In genomic region chr7:45462325-45462724, GRCm38 (mm10) we compare ENCODE assay signal across 29 mouse cellular contexts. TPM values are rescaled to one million over a fixed set of nuclear protein-coding genes. Genes with fewer than 3 reads are reported as not detected.
DNase-seq lines count a peak whose midpoint lies in the region; ATAC-seq and TF ChIP-seq lines count a peak whose summit lies in the region.
"Had no signal": no experiment of that assay in that cellular context is flagged by ENCODE, and none has a peak within 500 bp of the region (broad histone marks: within the 10 kb centered on the region; RNA-seq: fewer than 3 reads in every experiment).

No protein-coding gene starts in this region.

- dilution Hi-C loops in CH12.LX (cut with MboI; ENCODE audit: extremely low pct_ligation_motif_present, extremely low pct_unique_long_range_greater_than_20kb, low sequenced_read_pairs): no loop called here

- DNase-seq in intestine, embryonic 14.5 days (ENCODE audit: low spot score): peak; percentile 48
- DNase-seq in CH12.LX (ENCODE audit: extremely low read depth): no peak
- peak; percentile 55 for DNase-seq in R1 (ENCODE audit: low read depth, low spot score)
- DNase-seq in kidney, postnatal 10 days: no peak
- no peak for DNase-seq in adrenal gland, adult (ENCODE audit: inconsistent age in 2 of 2, low spot score in 1 of 2)
- DNase-seq: cerebellum, adult 9-11 months; gastrocnemius, postnatal 10 days; heart, adult 2 months; kidney, adult 9 months; kidney, postnatal 4 days; right cerebral cortex, postnatal 25 days; thymus, adult 18-20 months had no signal

- no peaks in the 10 kb centered on the region for H3K9me3 ChIP-seq in intestine, embryonic 14.5 days (ENCODE audit: control insufficient read depth, low read length)
- H3K9me3 ChIP-seq in intestine, embryonic 15.5 days: no peaks in the 10 kb centered on the region
- no peaks in the 10 kb centered on the region for H3K9me3 ChIP-seq in CH12.LX (replicated peaks; ENCODE audit: low read length)
- H3K9me3 ChIP-seq in liver, embryonic 15.5 days (replicated peaks): no peaks in the 10 kb centered on the region
- H3K9me3 ChIP-seq: forebrain, embryonic 13.5 days; hindbrain, embryonic 10.5 days; limb, embryonic 13.5 days; midbrain, embryonic 15.5 days; stomach, embryonic 15.5 days had no signal

- H3K4me1 ChIP-seq in intestine, embryonic 14.5 days (replicated peaks; ENCODE audit: control insufficient read depth, insufficient read depth, low read length): peaks cover 44% of the 10 kb centered on the region
- H3K4me1 ChIP-seq in intestine, embryonic 15.5 days (replicated peaks): peaks cover 43% of the 10 kb centered on the region
- peaks cover 16 to 43% of the 10 kb centered on the region in 2 experiments for H3K4me1 ChIP-seq in CH12.LX (ENCODE audit: control insufficient read depth in 1 of 2, insufficient read depth in 2 of 2)
- H3K4me1 ChIP-seq in liver, embryonic 15.5 days (replicated peaks): peaks cover 72% of the 10 kb centered on the region

- H3K36me3 ChIP-seq in intestine, embryonic 14.5 days (ENCODE audit: control insufficient read depth, insufficient read depth, low read length): peaks cover 44% of the 10 kb centered on the region
- peaks cover 16% of the 10 kb centered on the region for H3K36me3 ChIP-seq in intestine, embryonic 15.5 days
- peaks cover 37 to 53% of the 10 kb centered on the region in 2 experiments for H3K36me3 ChIP-seq in CH12.LX (replicated peaks in 1 of 2; ENCODE audit: control insufficient read depth in 1 of 2, insufficient read depth in 1 of 2, low read length in 1 of 2)
- peaks cover 57% of the 10 kb centered on the region for H3K36me3 ChIP-seq in liver, embryonic 15.5 days (replicated peaks)

- WGBS in intestine, embryonic 14.5 days: 86% methylated on average over 4 of the region's 4 CpGs
- 80% methylated on average over 4 of the region's 4 CpGs for WGBS in intestine, embryonic 15.5 days
- WGBS in liver, embryonic 15.5 days (ENCODE audit: insufficient replicate concordance): 84% methylated on average over 4 of the region's 4 CpGs

- TF ChIP-seq CTCF in CH12.LX (conservative IDR thresholded peaks at IDR 0.05 in 1 of 2, IDR thresholded peaks at IDR 0.05 in 1 of 2; ENCODE audit: low read depth in 2 of 2, low read length in 2 of 2): no peak

- no peak for ATAC-seq in intestine, embryonic 14.5 days (replicated peaks; ENCODE audit: low FRiP score, low TSS enrichment, low read depth)
- ATAC-seq in intestine, embryonic 15.5 days: no peak
- ATAC-seq in liver, embryonic 15.5 days (ENCODE audit: insufficient read depth): no peak
- ATAC-seq: forebrain, embryonic 13.5 days; hindbrain, postnatal 0 days; midbrain, embryonic 15.5 days had no signal

- H3K4me2 ChIP-seq in intestine, embryonic 14.5 days (ENCODE audit: low read length): no peak overlapping the region
- no peak overlapping the region for H3K4me2 ChIP-seq in intestine, embryonic 15.5 days (replicated peaks)
- H3K4me2 ChIP-seq in CH12.LX (ENCODE audit: insufficient read depth, low read depth, poor library complexity, severe bottlenecking): no peak overlapping the region
- no peak overlapping the region for H3K4me2 ChIP-seq in liver, embryonic 15.5 days
- H3K4me2 ChIP-seq: forebrain, embryonic 13.5 days; limb, embryonic 13.5 days; midbrain, embryonic 15.5 days; stomach, embryonic 15.5 days had no signal

- no peaks in the 10 kb centered on the region for H3K27me3 ChIP-seq in intestine, embryonic 14.5 days (replicated peaks; ENCODE audit: control insufficient read depth, insufficient read depth, low read length)
- H3K27me3 ChIP-seq in intestine, embryonic 15.5 days (replicated peaks): no peaks in the 10 kb centered on the region
- no peaks in the 10 kb centered on the region for H3K27me3 ChIP-seq in CH12.LX (replicated peaks)
- no peaks in the 10 kb centered on the region for H3K27me3 ChIP-seq in liver, embryonic 15.5 days
- H3K27me3 ChIP-seq: forebrain, embryonic 13.5 days; limb, embryonic 13.5 days; midbrain, embryonic 15.5 days; stomach, embryonic 15.5 days had no signal

- TF ChIP-seq EP300 in CH12.LX (IDR thresholded peaks at IDR 0.05; ENCODE audit: low read length): no peak

- H3K4me3 ChIP-seq in intestine, embryonic 14.5 days (ENCODE audit: low read depth, low read length): no peak overlapping the region
- no peak overlapping the region for H3K4me3 ChIP-seq in intestine, embryonic 15.5 days (replicated peaks)
- no peak overlapping the region for H3K4me3 ChIP-seq in CH12.LX (replicated peaks in 1 of 3; ENCODE audit: low read depth in 2 of 3, low read length in 2 of 3, poor library complexity in 1 of 3)
- no peak overlapping the region for H3K4me3 ChIP-seq in liver, embryonic 15.5 days (replicated peaks)
- H3K4me3 ChIP-seq: forebrain, embryonic 13.5 days; heart, adult 2 months; hindbrain, embryonic 10.5 days; limb, embryonic 13.5 days; midbrain, embryonic 15.5 days; stomach, embryonic 15.5 days had no signal

- TF ChIP-seq POLR2A in CH12.LX (IDR thresholded peaks at IDR 0.05; ENCODE audit: low read depth, low read length): no peak

- H3K9ac ChIP-seq in intestine, embryonic 14.5 days (ENCODE audit: low read length): no peak overlapping the region
- H3K9ac ChIP-seq in intestine, embryonic 15.5 days: no peak overlapping the region
- H3K9ac ChIP-seq in CH12.LX (ENCODE audit: insufficient read depth, low read depth): no peak overlapping the region
- H3K9ac ChIP-seq in liver, embryonic 15.5 days: no peak overlapping the region
- H3K9ac ChIP-seq: forebrain, embryonic 13.5 days; limb, embryonic 13.5 days; midbrain, embryonic 15.5 days; stomach, embryonic 15.5 days had no signal

- in situ Hi-C loops in CH12.LX (cut with MboI; ENCODE audit: low pct_ligation_motif_present, low pct_unique_long_range_greater_than_20kb, low sequenced_read_pairs): loop anchor here (10.0 kb wide), 1 partner anchor 222 kb away; the partner anchor contains the start of gene Ntn5

- no peak for TF ChIP-seq RAD21 in CH12.LX (IDR thresholded peaks at IDR 0.05; ENCODE audit: low read depth, low read length)

- peaks cover 48% of the 10 kb centered on the region for H3K79me2 ChIP-seq in CH12.LX (replicated peaks; ENCODE audit: control insufficient read depth, extremely low read depth, insufficient read depth, poor library complexity, severe bottlenecking)

- H3K27ac ChIP-seq in intestine, embryonic 14.5 days (ENCODE audit: low read depth): no peak overlapping the region
- H3K27ac ChIP-seq in intestine, embryonic 15.5 days: no peak overlapping the region
- H3K27ac ChIP-seq in CH12.LX (ENCODE audit: insufficient read depth, low read depth): peak overlapping the region; percentile 47
- peak overlapping the region; percentile 97 for H3K27ac ChIP-seq in liver, embryonic 15.5 days (replicated peaks)
- H3K27ac ChIP-seq: heart, adult 2 months; limb, embryonic 13.5 days; midbrain, embryonic 15.5 days had no signal

TF ChIP-seq in CH12.LX, 34 proteins besides CTCF, POLR2A, EP300 and RAD21:
- TF ChIP-seq MXI1 (IDR thresholded peaks at IDR 0.05; ENCODE audit: low read depth, low read length): no peak
- no peak for TF ChIP-seq ZMIZ1 (IDR thresholded peaks at IDR 0.05; ENCODE audit: low read depth, low read length)
- TF ChIP-seq ETS1 (conservative IDR thresholded peaks at IDR 0.05; ENCODE audit: low read depth, low read length): no peak
- no peak for TF ChIP-seq IRF4 (IDR thresholded peaks at IDR 0.05; ENCODE audit: low read depth, low read length)

RNA-seq across cellular contexts. Expression of gene Ftl1, which starts 2.6 kb away (rescaled TPM):
- 4,654 and 4,671 TPM in 2 replicates for polyA plus RNA-seq in intestine, embryonic 14.5 days (2014; fragmentation: Nextera tagmentation; extraction: Ambion mirVana)
- 5,581 and 6,050 TPM in 2 replicates for polyA plus RNA-seq in intestine, embryonic 15.5 days (2015; fragmentation: Nextera tagmentation; extraction: Ambion mirVana)
- total RNA-seq in CH12.LX (2012; rRNA removed): 142 and 164 TPM in 2 replicates
- total RNA-seq in CH12.LX (2014; rRNA removed): 790 and 1,027 TPM in 2 replicates
- polyA plus RNA-seq in CH12.LX (2012; ENCODE audit: insufficient read length, low read depth): 31.2 and 60.3 TPM in 2 replicates
- 6,104 and 6,562 TPM in 2 replicates for polyA plus RNA-seq in liver, embryonic 15.5 days (2015; fragmentation: Nextera tagmentation; extraction: Ambion mirVana)

RNA-seq across cellular contexts. Expression of gene Bax, which starts 4.4 kb away (rescaled TPM):
- polyA plus RNA-seq in intestine, embryonic 14.5 days (2014; fragmentation: Nextera tagmentation; extraction: Ambion mirVana): 134 and 139 TPM in 2 replicates
- 181 and 185 TPM in 2 replicates for polyA plus RNA-seq in intestine, embryonic 15.5 days (2015; fragmentation: Nextera tagmentation; extraction: Ambion mirVana)
- total RNA-seq in CH12.LX (2012; rRNA removed) (232 and 233 TPM in 2 replicates), CH12.LX (2014; rRNA removed) (185 and 195 TPM in 2 replicates)
- 273 and 321 TPM in 2 replicates for polyA plus RNA-seq in CH12.LX (2012; ENCODE audit: insufficient read length, low read depth)
- 70.3 and 71.4 TPM in 2 replicates for polyA plus RNA-seq in liver, embryonic 15.5 days (2015; fragmentation: Nextera tagmentation; extraction: Ambion mirVana)

RNA-seq across cellular contexts. Expression of gene Tulp2, which starts 19.4 kb away (rescaled TPM):
- 1.8 and 2.3 TPM in 2 replicates for polyA plus RNA-seq in intestine, embryonic 14.5 days (2014; fragmentation: Nextera tagmentation; extraction: Ambion mirVana)
- polyA plus RNA-seq in intestine, embryonic 15.5 days (2015; fragmentation: Nextera tagmentation; extraction: Ambion mirVana): 1.8 and 1.9 TPM in 2 replicates
- total RNA-seq in CH12.LX (2012; rRNA removed): 0.13 and 0.17 TPM in 2 replicates
- total RNA-seq in CH12.LX (2014; rRNA removed): not detected in 2 replicates
- not detected in 2 replicates for polyA plus RNA-seq in CH12.LX (2012; ENCODE audit: insufficient read length, low read depth)
- polyA plus RNA-seq in liver, embryonic 15.5 days (2015; fragmentation: Nextera tagmentation; extraction: Ambion mirVana): 0.58 and 0.62 TPM in 2 replicates
- total RNA-seq: gastrocnemius, postnatal 10 days; heart, adult 2 months had no signal
- polyA plus RNA-seq: C2C12 had no signal

RNA-seq across cellular contexts. Expression of gene Gm45808, which starts 24.3 kb away (rescaled TPM):
- polyA plus RNA-seq in intestine, embryonic 14.5 days (2014; fragmentation: Nextera tagmentation; extraction: Ambion mirVana): not detected in 2 replicates
- not detected in 2 replicates for polyA plus RNA-seq in intestine, embryonic 15.5 days (2015; fragmentation: Nextera tagmentation; extraction: Ambion mirVana)
- 5.0 and 5.7 TPM in 2 replicates for total RNA-seq in CH12.LX (2012; rRNA removed)
- total RNA-seq in CH12.LX (2014; rRNA removed): 0.85 and 1.3 TPM in 2 replicates
- 2.2 TPM in 1 of 2 replicates, not detected in the other for polyA plus RNA-seq in CH12.LX (2012; ENCODE audit: insufficient read length, low read depth)
- not detected in 2 replicates for polyA plus RNA-seq in liver, embryonic 15.5 days (2015; fragmentation: Nextera tagmentation; extraction: Ambion mirVana)
- total RNA-seq: hindbrain, postnatal 0 days; megakaryocyte progenitor cell, adult 5-6 weeks; MEL had no signal
- polyA plus RNA-seq: C2C12; cortical plate, adult 2 months; embryonic facial prominence, embryonic 11.5 days; erythroblast, embryonic 14.5 days; forebrain, embryonic 13.5 days; frontal cortex, adult 2 months; heart, embryonic 16.5 days; hindbrain, embryonic 10.5 days; hindbrain, postnatal 0 days; limb, embryonic 13.5 days; lung, embryonic 16.5 days; midbrain, embryonic 15.5 days; stomach, embryonic 15.5 days had no signal

RNA-seq across cellular contexts. Expression of gene Ruvbl2, which starts 24.4 kb away (rescaled TPM):
- 164 and 174 TPM in 2 replicates for polyA plus RNA-seq in intestine, embryonic 14.5 days (2014; fragmentation: Nextera tagmentation; extraction: Ambion mirVana)
- polyA plus RNA-seq in intestine, embryonic 15.5 days (2015; fragmentation: Nextera tagmentation; extraction: Ambion mirVana): 147 and 150 TPM in 2 replicates
- total RNA-seq in CH12.LX (2012; rRNA removed): 224 and 253 TPM in 2 replicates
- total RNA-seq in CH12.LX (2014; rRNA removed): 229 and 267 TPM in 2 replicates
- polyA plus RNA-seq in CH12.LX (2012; ENCODE audit: insufficient read length, low read depth): 253 and 277 TPM in 2 replicates
- polyA plus RNA-seq in liver, embryonic 15.5 days (2015; fragmentation: Nextera tagmentation; extraction: Ambion mirVana): 67.1 and 74.2 TPM in 2 replicates

Comparison
In these comparisons a context has a peak if more than half of its experiments do, and no peak if none do; other contexts are left out.
1. DNase-seq: peak in intestine, embryonic 14.5 days (single experiment) and R1 (single experiment); none in CH12.LX (single experiment), kidney, postnatal 10 days (single experiment) and adrenal gland, adult (0 of 2).
2. H3K27ac ChIP-seq: peak in CH12.LX (single experiment) and liver, embryonic 15.5 days (single experiment); none in intestine, embryonic 14.5 days (single experiment) and intestine, embryonic 15.5 days (single experiment).
3. RNA of gene Ftl1, which starts 2.6 kb away (polyA plus RNA-seq): 6,104 to 6,562 TPM in liver, embryonic 15.5 days, 5,581 to 6,050 TPM in intestine, embryonic 15.5 days and 4,654 to 4,671 TPM in intestine, embryonic 14.5 days; 31.2 to 60.3 TPM in CH12.LX; every median in the first group is over 10 times any median in the second.